Mouse (Mus musculus) forebrain, embryonic 11.5 days (tissue): Measurements from ENCODE around the gene Cited4. TPM values are rescaled to one million over a fixed set of nuclear protein-coding genes. Genes with fewer than 3 reads are reported as not detected.

Experiments used
- ATAC-seq: fragments of 200-750 bp; cut with Nextera tagmentation; replicated peaks from 2 replicates; pipeline ENCODE4 v1.8.0; 2017; ENCODE audit warnings: moderate TSS enrichment; ENCODE audit not compliant: low FRiP score
- DNase-seq: peaks from one replicate; pipeline ENCODE4 v3.0.0-alpha.2; 2017; ENCODE audit warnings: low spot score
- H3K27ac ChIP-seq: fragments of 300-500 bp; sonication (generic); 2 replicates; pipeline ENCODE4 v1.5.1; 2014; ENCODE audit warnings: low read depth, low read length
- H3K27me3 ChIP-seq: fragments of 300-500 bp; sonication (generic); 2 replicates; pipeline ENCODE4 v1.6.1; 2014; ENCODE audit warnings: mild to moderate bottlenecking, low read length, mixed read lengths; ENCODE audit not compliant: control insufficient read depth, insufficient read depth
- H3K36me3 ChIP-seq: fragments of 300-500 bp; sonication (generic); 2 replicates; pipeline ENCODE4 v1.6.1; 2014; ENCODE audit warnings: mild to moderate bottlenecking, low read length, moderate library complexity, mixed read lengths; ENCODE audit not compliant: control insufficient read depth, insufficient read depth
- H3K4me1 ChIP-seq: fragments of 300-500 bp; sonication (generic); replicated peaks from 2 replicates; pipeline ENCODE4 v1.6.1; 2014; ENCODE audit warnings: low read length, mixed read lengths; ENCODE audit not compliant: control insufficient read depth, insufficient read depth
- H3K4me2 ChIP-seq: fragments of 300-500 bp; sonication (generic); 2 replicates; pipeline ENCODE4 v1.6.1; 2014; ENCODE audit warnings: low read depth, mild to moderate bottlenecking, low read length, moderate library complexity, mixed read lengths; ENCODE audit not compliant: severe bottlenecking
- H3K4me3 ChIP-seq: fragments of 300-500 bp; sonication (generic); 2 replicates; pipeline ENCODE4 v1.5.1; 2014; ENCODE audit warnings: low read depth, low read length
- H3K9ac ChIP-seq: fragments of 300-500 bp; sonication (generic); 2 replicates; pipeline ENCODE4 v1.6.1; 2014; ENCODE audit warnings: low read length
- H3K9me3 ChIP-seq: fragments of 300-500 bp; sonication (generic); 2 replicates; pipeline ENCODE4 v1.6.1; 2016; ENCODE audit warnings: low read length, mixed read lengths; ENCODE audit not compliant: control insufficient read depth
- WGBS: fragments of 180-500 bp; shearing (Covaris S2); extraction: QIAGEN DNeasy Blood & Tissue Kit; methylation state at CpG from one replicate; pipeline ENCODE4 v1.1.7; 2014; 5-methylcytosine and 5-hydroxymethylcytosine counted together
- polyA plus RNA-seq: library from polyadenylated mRNA; unstranded; fragments of >200 nt; fragmentation: Nextera tagmentation; extraction: Ambion mirVana; gene quantifications from 2 replicates; pipeline ENCODE4 v1.2.1, GENCODE M21; 2014

Gene Cited4
- polyA plus RNA-seq: 10.8 and 12.4 TPM in 2 replicates

GRCm38 (mm10) chr4:120666358-120667024 is at the start of gene Cited4:
Cited4 (plus strand) TSS chr4:120666572.
- H3K27ac ChIP-seq: no peak within 1 kb of the TSS
- peak within 1 kb of the TSS; percentile 100 for H3K4me2 ChIP-seq
- under 1% methylated on average over 49 of the region's 50 CpGs for WGBS
- H3K27me3 ChIP-seq: peaks cover 14% of the 10 kb centered on the region
- H3K36me3 ChIP-seq: no peaks in the 10 kb centered on the region
- H3K4me3 ChIP-seq: peak within 1 kb of the TSS; percentile 61
- peak within 1 kb of the TSS; percentile 55 for H3K9ac ChIP-seq
- peak; percentile 93 for DNase-seq
- peak; percentile 95 for ATAC-seq
- H3K4me1 ChIP-seq: peaks cover 6% of the 10 kb centered on the region; the same call in 1 of the 2 replicates
- H3K9me3 ChIP-seq: no peaks in the 10 kb centered on the region

GRCm38 (mm10) chr4:120627728-120628127 is 38.6 kb upstream of the Cited4 start:
- Histone ChIP-seq H3K27ac (no peak overlapping the region), H3K9me3 (no peaks in the 10 kb centered on the region), H3K4me1 (no peaks in the 10 kb centered on the region), H3K36me3 (no peaks in the 10 kb centered on the region), H3K27me3 (no peaks in the 10 kb centered on the region), H3K4me3 (no peak overlapping the region), H3K9ac (no peak overlapping the region), H3K4me2 (no peak overlapping the region)
- no peak for DNase-seq
- WGBS: 87% methylated on average over 6 of the region's 6 CpGs
- no peak for ATAC-seq

GRCm38 (mm10) chr4:120630218-120630931 is 36.0 kb upstream of the Cited4 start:
- Histone ChIP-seq H3K27ac (no peak overlapping the region), H3K9ac (no peak overlapping the region), H3K4me1 (no peaks in the 10 kb centered on the region), H3K36me3 (no peaks in the 10 kb centered on the region), H3K4me3 (no peak overlapping the region), H3K9me3 (no peaks in the 10 kb centered on the region), H3K4me2 (no peak overlapping the region), H3K27me3 (no peaks in the 10 kb centered on the region)
- ATAC-seq (no peak), DNase-seq (no peak)
- 87% methylated on average over 8 of the region's 8 CpGs for WGBS

- no peak overlapping the region for H3K27ac ChIP-seq
- WGBS: 79% methylated on average over 6 of the region's 6 CpGs
- H3K4me3 ChIP-seq: no peak overlapping the region
- no peaks in the 10 kb centered on the region for H3K4me1 ChIP-seq
- no peaks in the 10 kb centered on the region for H3K27me3 ChIP-seq
- H3K4me2 ChIP-seq: no peak overlapping the region
- H3K9ac ChIP-seq: no peak overlapping the region
- ATAC-seq: no peak
- no peaks in the 10 kb centered on the region for H3K36me3 ChIP-seq
- no peaks in the 10 kb centered on the region for H3K9me3 ChIP-seq
- DNase-seq: no peak
Measured at GRCm38 (mm10) chr4:120631828-120632227, 34.5 kb upstream of the Cited4 start.

GRCm38 (mm10) chr4:120635351-120635750 is 31.0 kb upstream of the Cited4 start:
- Histone ChIP-seq H3K4me3 (no peak overlapping the region), H3K9me3 (no peaks in the 10 kb centered on the region), H3K4me2 (no peak overlapping the region), H3K9ac (no peak overlapping the region), H3K4me1 (no peaks in the 10 kb centered on the region), H3K27ac (no peak overlapping the region), H3K27me3 (no peaks in the 10 kb centered on the region), H3K36me3 (no peaks in the 10 kb centered on the region)
- ATAC-seq: no peak
- WGBS: 70% methylated on average over 2 of the region's 2 CpGs
- no peak for DNase-seq

GRCm38 (mm10) chr4:120641946-120642345 is 24.4 kb upstream of the Cited4 start:
- no peak overlapping the region for H3K27ac ChIP-seq
- no peak overlapping the region for H3K4me3 ChIP-seq
- H3K9ac ChIP-seq: no peak overlapping the region
- H3K36me3 ChIP-seq: no peaks in the 10 kb centered on the region
- no peaks in the 10 kb centered on the region for H3K27me3 ChIP-seq
- no peak for DNase-seq
- no peak for ATAC-seq
- 95% methylated on average over 6 of the region's 6 CpGs for WGBS
- H3K9me3 ChIP-seq: no peaks in the 10 kb centered on the region
- no peak overlapping the region for H3K4me2 ChIP-seq
- H3K4me1 ChIP-seq: no peaks in the 10 kb centered on the region

- H3K27me3 ChIP-seq: peaks cover 4% of the 10 kb centered on the region; the same call in 1 of the 2 replicates
- H3K9me3 ChIP-seq: no peaks in the 10 kb centered on the region
- H3K27ac ChIP-seq: no peak overlapping the region
- DNase-seq: no peak
- ATAC-seq: no peak
- no peak overlapping the region for H3K9ac ChIP-seq
- H3K4me2 ChIP-seq: no peak overlapping the region
- no peaks in the 10 kb centered on the region for H3K4me1 ChIP-seq
- no peaks in the 10 kb centered on the region for H3K36me3 ChIP-seq
- WGBS: 81% methylated on average over 3 of the region's 3 CpGs
- H3K4me3 ChIP-seq: no peak overlapping the region
Measured at GRCm38 (mm10) chr4:120643899-120644298, 22.5 kb upstream of the Cited4 start.

GRCm38 (mm10) chr4:120649369-120650207 is 16.8 kb upstream of the Cited4 start:
- Histone ChIP-seq H3K4me3 (peak overlapping the region; percentile 43), H3K27ac (no peak overlapping the region), H3K36me3 (no peaks in the 10 kb centered on the region), H3K27me3 (peaks cover 21% of the 10 kb centered on the region), H3K9me3 (no peaks in the 10 kb centered on the region), H3K4me2 (peak overlapping the region; percentile 92), H3K9ac (peak overlapping the region; percentile 68), H3K4me1 (0 out of 2 replicates have a peak, but pooled peaks cover 3% of the 10 kb centered on the region)
- ATAC-seq: peak; percentile 81
- peak; percentile 68 for DNase-seq
- WGBS: 4% methylated on average over 55 of the region's 55 CpGs
